Mouse (Mus musculus) MEL-GATA-1-ER (cell line): ENCODE results near the gene Fcgr3.

ENCODE experiments used
- DNase-seq: peaks from one replicate; pipeline ENCODE4 v3.0.0-alpha.2; 2012; ENCODE audit warnings: low read depth; ENCODE audit errors: extremely low read depth

The Fcgr3 gene

DNA sequence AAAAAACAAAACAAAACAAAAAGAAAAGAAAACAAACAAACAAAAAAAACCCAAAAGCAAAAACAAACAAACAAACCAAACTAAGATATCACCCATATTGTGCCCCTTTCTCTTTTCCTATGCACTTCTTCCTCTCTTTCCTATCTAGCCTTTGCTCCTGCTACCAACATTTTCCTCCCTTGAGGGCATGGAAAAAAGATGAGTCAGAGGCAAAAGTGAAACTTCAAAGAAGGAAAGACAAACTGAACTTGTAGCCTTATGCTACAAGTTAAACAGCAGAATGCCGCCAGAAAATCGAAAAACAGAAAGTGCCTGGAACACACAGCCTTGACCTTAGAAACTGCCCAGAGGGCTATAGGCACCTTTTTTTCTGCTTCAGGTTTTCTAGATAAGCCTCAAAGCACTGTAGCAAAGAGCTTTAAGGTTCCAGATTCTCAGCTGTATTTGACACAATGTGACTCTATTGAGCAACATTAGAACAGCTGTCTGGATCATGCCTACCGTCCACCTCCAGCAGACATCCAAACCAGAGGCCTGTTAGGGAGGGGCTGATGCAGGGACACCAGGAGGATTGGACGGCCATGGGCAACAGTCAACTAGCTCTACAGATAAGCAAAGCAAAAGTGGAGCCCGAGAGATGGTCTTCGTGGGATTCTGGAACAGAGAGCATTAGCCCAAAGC lies 47.9 kb downstream of the Fcgr3 start:
- DNase-seq: no peak

GRCm38 (mm10) chr1:171011733-171012132 lies 53.0 kb downstream of the Fcgr3 start:
- DNase-seq: no peak

GRCm38 (mm10) chr1:171006905-171007304 lies 57.8 kb downstream of the Fcgr3 start:
- peak; percentile 26 for DNase-seq

DNA sequence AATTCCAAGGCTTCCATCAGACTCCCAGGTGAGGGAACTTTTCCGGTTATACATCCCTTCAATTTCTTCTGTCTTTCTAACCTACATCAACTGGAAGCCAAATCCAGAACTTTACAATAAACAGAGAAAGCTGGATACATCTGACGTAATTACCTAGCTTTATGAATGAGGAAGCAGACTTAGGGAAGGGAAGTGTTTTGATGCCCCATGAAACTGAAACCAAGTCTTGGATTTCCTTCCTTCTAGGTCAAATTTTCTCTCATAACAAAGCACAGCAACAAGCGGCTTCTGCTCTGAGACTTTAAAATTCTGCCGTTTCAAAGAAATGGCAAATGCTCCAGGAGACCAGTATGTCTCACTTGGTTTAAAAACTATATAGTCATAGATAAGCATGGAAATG lies 58.4 kb downstream of the Fcgr3 start:
- no peak for DNase-seq

- no peak for DNase-seq
These were observed 59.1 kb downstream of the Fcgr3 start for GRCm38 (mm10) chr1:171005586-171005985.

DNA sequence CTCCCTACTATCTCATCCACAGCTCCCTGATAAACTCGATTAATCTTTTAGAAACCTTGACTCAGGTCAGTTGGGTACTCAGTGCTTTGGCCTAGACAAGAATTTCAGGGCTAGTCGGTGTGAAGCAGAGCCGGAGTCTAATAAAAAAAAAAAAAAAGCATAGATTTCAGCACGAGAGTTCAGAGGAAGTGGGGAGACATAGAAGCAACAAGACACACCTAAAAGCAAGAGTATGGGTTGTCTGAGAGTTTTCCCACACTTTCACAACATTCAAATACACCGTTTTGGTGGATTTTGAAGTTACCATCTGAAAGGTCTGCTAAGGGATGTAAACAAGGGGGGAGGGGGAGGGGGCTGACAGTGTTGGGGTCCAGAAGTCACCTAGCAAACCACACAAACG lies 59.7 kb downstream of the Fcgr3 start:
- DNase-seq: no peak
